Mouse (Mus musculus): ENCODE measurements around the gene Lrit3. TPM values are rescaled to one million over a fixed set of nuclear protein-coding genes. Genes with fewer than 3 reads are reported as not detected.
A peak's percentile ranks its signal among the peaks of the same experiment; 100 is the strongest.

The Lrit3 gene
- polyA plus RNA-seq (2016; fragmentation: Nextera tagmentation; extraction: Ambion mirVana): not detected in 2 replicates

GRCm38 (mm10) chr3:129803765-129804164, at the start of gene Lrit3:
Gene Lrit3 (minus strand): TSS chr3:129804030.
- Histone ChIP-seq H3K27me3 (ENCODE audit: poor library complexity, severe bottlenecking) (no peaks in the 10 kb centered on the region), H3K4me3 (no peak within 1 kb of the TSS)
- WGBS: 80% methylated on average over 10 of the region's 10 CpGs

GRCm38 (mm10) chr3:129846846-129847245, 43.0 kb upstream of the Lrit3 start:
- no peaks in the 10 kb centered on the region for H3K27me3 ChIP-seq (ENCODE audit: poor library complexity, severe bottlenecking)
- no peaks in the 10 kb centered on the region for H3K36me3 ChIP-seq (replicated peaks)
- H3K4me1 ChIP-seq: peaks cover 6% of the 10 kb centered on the region
- DNase-seq (ENCODE audit: extremely low spot score, low spot score): no peak
- H3K27ac ChIP-seq: no peak overlapping the region
- H3K4me3 ChIP-seq: no peak overlapping the region
- 86% methylated on average over 7 of the region's 7 CpGs for WGBS
- H3K9me3 ChIP-seq: no peaks in the 10 kb centered on the region

More at GRCm38 (mm10) chr3:129803765-129804164, at the start of gene Lrit3:
- Histone ChIP-seq H3K36me3 (replicated peaks) (no peaks in the 10 kb centered on the region), H3K4me1 (no peaks in the 10 kb centered on the region), H3K27ac (no peak within 1 kb of the TSS), H3K9me3 (no peaks in the 10 kb centered on the region)
- no peak for DNase-seq (ENCODE audit: extremely low spot score, low spot score)

DNA sequence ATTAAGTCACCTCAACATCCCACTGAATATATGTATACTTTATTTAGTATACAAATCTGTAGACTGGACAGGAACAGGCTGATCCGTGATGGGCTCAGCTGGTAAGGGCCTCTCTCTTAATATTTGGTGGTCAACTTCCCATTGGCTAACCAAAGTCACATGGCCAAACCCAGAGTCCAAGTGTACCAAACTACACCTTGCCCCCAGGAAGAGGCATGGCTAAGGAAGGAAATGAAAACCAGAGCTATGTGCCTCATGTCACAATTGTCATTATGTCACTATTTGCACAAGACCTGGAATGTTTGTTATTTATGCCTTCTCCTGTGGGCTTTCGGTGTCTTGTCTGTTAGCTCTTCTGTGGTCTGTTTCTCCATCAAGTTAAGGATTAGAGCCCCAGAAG, 42.0 kb upstream of the Lrit3 start:
- no peak for DNase-seq (ENCODE audit: extremely low spot score, low spot score)
- WGBS: 87% methylated on average over 2 of the region's 2 CpGs
- no peaks in the 10 kb centered on the region; the same call in 1 of the 2 replicates for H3K4me1 ChIP-seq
- H3K4me3 ChIP-seq: no peak overlapping the region
- no peaks in the 10 kb centered on the region for H3K36me3 ChIP-seq (replicated peaks)
- no peaks in the 10 kb centered on the region for H3K27me3 ChIP-seq (ENCODE audit: poor library complexity, severe bottlenecking)
- no peak overlapping the region for H3K27ac ChIP-seq
- H3K9me3 ChIP-seq: no peaks in the 10 kb centered on the region

- Histone ChIP-seq H3K36me3 (replicated peaks) (no peaks in the 10 kb centered on the region), H3K27ac (no peak overlapping the region), H3K27me3 (ENCODE audit: poor library complexity, severe bottlenecking) (no peaks in the 10 kb centered on the region), H3K4me1 (peaks cover 13% of the 10 kb centered on the region), H3K4me3 (no peak overlapping the region), H3K9me3 (no peaks in the 10 kb centered on the region)
- WGBS: 59% methylated on average over 7 of the region's 7 CpGs
- DNase-seq (ENCODE audit: extremely low spot score, low spot score): no peak
Measured at GRCm38 (mm10) chr3:129838017-129838416, 34.2 kb upstream of the Lrit3 start.

DNA sequence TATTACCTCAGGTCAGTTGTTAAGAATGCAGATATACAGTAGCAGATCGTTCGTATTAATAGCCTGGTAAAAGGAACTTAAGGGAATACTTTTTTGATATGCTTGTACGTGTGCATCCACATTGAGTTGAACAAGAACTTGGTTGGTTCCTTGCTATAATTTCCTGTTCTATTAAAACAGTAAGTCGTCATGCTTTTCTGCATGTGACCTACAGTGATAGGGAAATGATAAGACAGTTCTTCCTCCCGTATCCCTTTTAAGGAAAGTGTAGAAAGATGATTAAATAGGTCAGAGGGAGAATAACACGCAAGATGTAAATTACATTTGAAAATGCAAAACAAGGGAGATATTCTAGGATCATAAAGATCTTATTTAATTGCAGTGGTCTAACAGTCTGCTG, 33.1 kb upstream of the Lrit3 start:
- no peak for DNase-seq (ENCODE audit: extremely low spot score, low spot score)
- 93% methylated on average over 6 of the region's 6 CpGs for WGBS
- Histone ChIP-seq H3K27me3 (ENCODE audit: poor library complexity, severe bottlenecking) (no peaks in the 10 kb centered on the region), H3K4me1 (peaks cover 13% of the 10 kb centered on the region), H3K4me3 (no peak overlapping the region), H3K27ac (no peak overlapping the region), H3K9me3 (no peaks in the 10 kb centered on the region), H3K36me3 (replicated peaks) (no peaks in the 10 kb centered on the region)

GRCm38 (mm10) chr3:129836051-129836697, 32.3 kb upstream of the Lrit3 start:
- WGBS: 17% methylated on average over 11 of the region's 11 CpGs
- no peak for DNase-seq (ENCODE audit: extremely low spot score, low spot score)

GRCm38 (mm10) chr3:129835388-129835934, 31.6 kb upstream of the Lrit3 start, which contains the start of gene Cfi:
Gene Cfi (plus strand): TSS chr3:129835884.
- WGBS: 76% methylated on average over 6 of the region's 6 CpGs
- Histone ChIP-seq H3K4me3 (0 out of 2 replicates have a peak within 1 kb of the TSS, but pooled peaks have one; percentile 4), H3K27me3 (ENCODE audit: poor library complexity, severe bottlenecking) (no peaks in the 10 kb centered on the region), H3K36me3 (replicated peaks) (no peaks in the 10 kb centered on the region), H3K4me1 (peaks cover 18% of the 10 kb centered on the region), H3K9me3 (no peaks in the 10 kb centered on the region), H3K27ac (no peak within 1 kb of the TSS)
- no peak for DNase-seq (ENCODE audit: extremely low spot score, low spot score)

More at GRCm38 (mm10) chr3:129836051-129836697, 32.3 kb upstream of the Lrit3 start:
- H3K27ac ChIP-seq: no peak overlapping the region
- H3K9me3 ChIP-seq: no peaks in the 10 kb centered on the region
- H3K36me3 ChIP-seq (replicated peaks): no peaks in the 10 kb centered on the region
- peaks cover 18% of the 10 kb centered on the region for H3K4me1 ChIP-seq
- H3K4me3 ChIP-seq: 0 out of 2 replicates have a peak overlapping the region, but pooled peaks have one; percentile 4
- H3K27me3 ChIP-seq (ENCODE audit: poor library complexity, severe bottlenecking): no peaks in the 10 kb centered on the region

GRCm38 (mm10) chr3:129831035-129831568, 27.3 kb upstream of the Lrit3 start, which contains the start of gene Gar1:
Gene Gar1 (minus strand): TSS chr3:129831396.
- Histone ChIP-seq H3K4me1 (peaks cover 27% of the 10 kb centered on the region), H3K27me3 (ENCODE audit: poor library complexity, severe bottlenecking) (no peaks in the 10 kb centered on the region), H3K4me3 (peak within 1 kb of the TSS; percentile 95), H3K36me3 (replicated peaks) (peaks cover 33% of the 10 kb centered on the region), H3K9me3 (no peaks in the 10 kb centered on the region), H3K27ac (peak within 1 kb of the TSS; percentile 95)
- under 1% methylated on average over 59 of the region's 60 CpGs for WGBS
- DNase-seq (ENCODE audit: extremely low spot score, low spot score): peak; percentile 93

- Histone ChIP-seq H3K4me1 (peaks cover 22% of the 10 kb centered on the region), H3K27me3 (ENCODE audit: poor library complexity, severe bottlenecking) (no peaks in the 10 kb centered on the region), H3K9me3 (no peaks in the 10 kb centered on the region), H3K27ac (peak overlapping the region; percentile 95), H3K4me3 (peak overlapping the region; percentile 95), H3K36me3 (replicated peaks) (peaks cover 38% of the 10 kb centered on the region)
- no peak for DNase-seq (ENCODE audit: extremely low spot score, low spot score)
- 0% methylated on average over 44 of the region's 45 CpGs for WGBS
Measured at GRCm38 (mm10) chr3:129830626-129831025, 26.8 kb upstream of the Lrit3 start.

DNA sequence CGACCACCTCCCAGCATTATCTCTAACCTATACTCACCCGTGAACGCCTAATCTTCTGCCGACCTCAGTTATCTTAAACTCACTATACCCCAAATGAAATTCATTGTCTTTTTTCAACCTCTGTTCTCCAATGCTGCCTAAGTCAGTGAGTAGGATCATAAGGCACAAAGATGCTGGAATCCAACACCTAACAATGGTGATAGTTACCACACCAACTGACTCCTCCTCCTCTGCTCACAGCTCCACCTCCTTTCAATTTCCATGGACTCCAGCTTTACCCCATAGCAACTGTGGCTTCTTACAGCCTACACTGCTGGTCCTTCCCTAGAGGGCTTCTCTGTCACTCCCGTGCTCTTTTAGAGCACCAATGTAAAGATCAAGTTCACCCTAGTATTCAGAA, 23.9 kb upstream of the Lrit3 start:
- peaks cover 24% of the 10 kb centered on the region for H3K4me1 ChIP-seq
- 0 out of 2 replicates have a peak, but pooled peaks cover 6% of the 10 kb centered on the region for H3K27me3 ChIP-seq (ENCODE audit: poor library complexity, severe bottlenecking)
- no peak overlapping the region for H3K27ac ChIP-seq
- 92% methylated on average over 5 of the region's 5 CpGs for WGBS
- H3K36me3 ChIP-seq (replicated peaks): peaks cover 67% of the 10 kb centered on the region
- no peak overlapping the region for H3K4me3 ChIP-seq
- DNase-seq (ENCODE audit: extremely low spot score, low spot score): no peak
- H3K9me3 ChIP-seq: no peaks in the 10 kb centered on the region

- no peak for DNase-seq (ENCODE audit: extremely low spot score, low spot score)
- Histone ChIP-seq H3K4me1 (peaks cover 33% of the 10 kb centered on the region), H3K9me3 (no peaks in the 10 kb centered on the region), H3K4me3 (no peak overlapping the region), H3K27ac (no peak overlapping the region), H3K27me3 (ENCODE audit: poor library complexity, severe bottlenecking) (0 out of 2 replicates have a peak, but pooled peaks cover 11% of the 10 kb centered on the region), H3K36me3 (replicated peaks) (peaks cover 71% of the 10 kb centered on the region)
- 94% methylated on average over 10 of the region's 10 CpGs for WGBS
Measured at GRCm38 (mm10) chr3:129826691-129827090, 22.9 kb upstream of the Lrit3 start.

GRCm38 (mm10) chr3:129824891-129825290, 21.1 kb upstream of the Lrit3 start:
- Histone ChIP-seq H3K27ac (no peak overlapping the region), H3K4me3 (no peak overlapping the region), H3K36me3 (replicated peaks) (peaks cover 71% of the 10 kb centered on the region), H3K27me3 (ENCODE audit: poor library complexity, severe bottlenecking) (peaks cover 24% of the 10 kb centered on the region; the same call in 1 of the 2 replicates), H3K4me1 (peaks cover 31% of the 10 kb centered on the region), H3K9me3 (no peaks in the 10 kb centered on the region)
- no peak for DNase-seq (ENCODE audit: extremely low spot score, low spot score)
- WGBS: 94% methylated on average over 10 of the region's 10 CpGs

- Histone ChIP-seq H3K9me3 (no peaks in the 10 kb centered on the region), H3K27me3 (ENCODE audit: poor library complexity, severe bottlenecking) (peaks cover 28% of the 10 kb centered on the region; the same call in 1 of the 2 replicates), H3K36me3 (replicated peaks) (peaks cover 67% of the 10 kb centered on the region), H3K4me1 (peaks cover 23% of the 10 kb centered on the region), H3K27ac (no peak overlapping the region), H3K4me3 (no peak overlapping the region)
- 97% methylated on average over 4 of the region's 4 CpGs for WGBS
- DNase-seq (ENCODE audit: extremely low spot score, low spot score): no peak
Measured at GRCm38 (mm10) chr3:129824146-129824545, 20.3 kb upstream of the Lrit3 start.
